Mouse (Mus musculus) CD4-positive, CD25-positive, alpha-beta regulatory T cell, adult 2 months (primary cell): ENCODE data around the gene Dhrs13.

Experiments used
- DNase-seq: peaks from one replicate; pipeline ENCODE4 v3.0.0-alpha.2; 2012; ENCODE audit warnings: low read depth, low spot score

Dhrs13 gene

GRCm38 (mm10) chr11:78031947-78032808 lies at the start of gene Dhrs13:
Gene Dhrs13 (plus strand): TSS chr11:78032280.
- DNase-seq, result peak; percentile 93

GRCm38 (mm10) chr11:77982441-77982905 lies 49.6 kb upstream of the Dhrs13 start, which contains the start of gene Phf12:
Gene Phf12 (plus strand): TSS chr11:77982754.
- DNase-seq, result peak; percentile 100

- DNase-seq, result peak; percentile 66
Observed at GRCm38 (mm10) chr11:77983191-77983936, 48.7 kb upstream of the Dhrs13 start.

GRCm38 (mm10) chr11:77983937-77984835 lies 47.9 kb upstream of the Dhrs13 start:
- DNase-seq, result peak; percentile 75

- no peak for DNase-seq
Observed at GRCm38 (mm10) chr11:77984836-77985231, 47.2 kb upstream of the Dhrs13 start.

GRCm38 (mm10) chr11:77985541-77986065 lies 46.5 kb upstream of the Dhrs13 start:
- DNase-seq, result no peak

- no peak for DNase-seq
Observed at GRCm38 (mm10) chr11:77989071-77989690, 42.9 kb upstream of the Dhrs13 start.

GRCm38 (mm10) chr11:77995556-77995955 lies 36.5 kb upstream of the Dhrs13 start:
- DNase-seq, result no peak

- no peak for DNase-seq
Observed at GRCm38 (mm10) chr11:78006446-78006845, 25.6 kb upstream of the Dhrs13 start.

- DNase-seq, result peak; percentile 87
Observed at GRCm38 (mm10) chr11:78019676-78020075, 12.4 kb upstream of the Dhrs13 start.

- DNase-seq, result peak; percentile 66
Observed at GRCm38 (mm10) chr11:78023607-78024006, 8.5 kb upstream of the Dhrs13 start.

- no peak for DNase-seq
Observed at GRCm38 (mm10) chr11:78029240-78029639, 2.8 kb upstream of the Dhrs13 start.

GRCm38 (mm10) chr11:78030600-78030999 lies 1.5 kb upstream of the Dhrs13 start:
- DNase-seq, result no peak

GRCm38 (mm10) chr11:78031389-78031788 lies 691 bp upstream of the Dhrs13 start:
- DNase-seq, result no peak

- DNase-seq, result no peak
Observed at GRCm38 (mm10) chr11:78032809-78033195, 722 bp downstream of the Dhrs13 start.

- DNase-seq, result no peak
Observed at GRCm38 (mm10) chr11:78033931-78034617, 2.0 kb downstream of the Dhrs13 start.

- DNase-seq, result no peak
Observed at GRCm38 (mm10) chr11:78036791-78037190, 4.7 kb downstream of the Dhrs13 start.

GRCm38 (mm10) chr11:78037831-78038752 lies 6.0 kb downstream of the Dhrs13 start, which contains the start of gene Flot2:
Gene Flot2 (plus strand): TSS chr11:78037931.
- peak; percentile 76 for DNase-seq

- DNase-seq, result no peak
Observed at GRCm38 (mm10) chr11:78040878-78041277, 8.8 kb downstream of the Dhrs13 start.
